Mouse (Mus musculus) layer of hippocampus, postnatal 36 days (tissue): ENCODE results near the gene Cdkl2. TPM values are rescaled to one million over a fixed set of nuclear protein-coding genes. Genes with fewer than 3 reads are reported as not detected.
A peak's percentile ranks its signal among the peaks of the same experiment; 100 is the strongest.

Experiments used
- DNase-seq, 2 experiments: peaks; one replicate each; pipeline ENCODE4 v3.0.0; 2022
- total RNA-seq, 2 experiments: library from RNA; stranded (reverse); gene quantifications; 2 replicates each; pipeline ENCODE4 v1.2.3; 2021

Cdkl2 gene
- 10 to 100 TPM; 39.8 to 42.5 TPM for total RNA-seq

DNA sequence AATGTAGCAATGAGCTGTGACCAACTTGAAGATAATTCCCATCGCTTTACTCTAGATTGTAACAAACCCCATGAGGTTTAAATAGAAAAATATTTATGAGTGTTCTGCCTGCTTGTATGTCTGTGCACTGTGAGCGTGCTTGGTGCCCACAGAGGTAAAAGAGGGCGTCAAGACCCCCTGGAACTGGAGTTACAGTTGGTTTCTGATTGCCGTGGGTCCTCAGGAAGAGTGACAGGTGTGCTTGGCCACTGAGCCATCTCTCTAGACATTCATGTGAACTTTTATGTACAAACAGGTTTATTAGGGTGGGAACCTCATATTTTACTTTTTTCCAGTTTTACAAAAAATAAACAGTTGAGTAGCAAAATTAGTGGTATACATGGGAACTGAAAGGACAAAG is at the start of gene Cdkl2:
Gene Cdkl2 (minus strand): TSS at position 101 of the 400 bp plus-strand sequence.
- DNase-seq: no peak

DNA sequence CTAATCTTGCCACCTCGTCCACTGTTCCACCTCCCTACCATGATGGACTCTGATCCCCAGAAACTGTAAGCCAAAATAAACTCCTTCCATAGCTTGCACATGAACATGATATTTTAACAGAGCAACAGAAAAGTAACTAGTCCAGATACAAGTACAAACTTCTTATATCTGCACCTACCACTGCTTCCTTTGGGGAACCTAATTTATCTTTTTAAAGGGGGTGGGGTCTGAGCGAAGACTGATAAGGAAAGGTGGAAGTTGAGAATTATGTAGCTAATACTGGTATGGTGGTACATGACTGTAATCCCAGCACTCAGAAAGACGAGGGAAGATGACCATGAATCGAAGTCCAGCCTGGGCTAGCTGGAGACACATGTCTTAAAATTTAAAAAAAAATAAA is 43.8 kb upstream of the Cdkl2 start:
- no peak for DNase-seq

GRCm38 (mm10) chr5:92085821-92086550 is 42.3 kb upstream of the Cdkl2 start:
- DNase-seq: no peak

GRCm38 (mm10) chr5:92085246-92085645 is 41.6 kb upstream of the Cdkl2 start:
- DNase-seq: no peak

DNA sequence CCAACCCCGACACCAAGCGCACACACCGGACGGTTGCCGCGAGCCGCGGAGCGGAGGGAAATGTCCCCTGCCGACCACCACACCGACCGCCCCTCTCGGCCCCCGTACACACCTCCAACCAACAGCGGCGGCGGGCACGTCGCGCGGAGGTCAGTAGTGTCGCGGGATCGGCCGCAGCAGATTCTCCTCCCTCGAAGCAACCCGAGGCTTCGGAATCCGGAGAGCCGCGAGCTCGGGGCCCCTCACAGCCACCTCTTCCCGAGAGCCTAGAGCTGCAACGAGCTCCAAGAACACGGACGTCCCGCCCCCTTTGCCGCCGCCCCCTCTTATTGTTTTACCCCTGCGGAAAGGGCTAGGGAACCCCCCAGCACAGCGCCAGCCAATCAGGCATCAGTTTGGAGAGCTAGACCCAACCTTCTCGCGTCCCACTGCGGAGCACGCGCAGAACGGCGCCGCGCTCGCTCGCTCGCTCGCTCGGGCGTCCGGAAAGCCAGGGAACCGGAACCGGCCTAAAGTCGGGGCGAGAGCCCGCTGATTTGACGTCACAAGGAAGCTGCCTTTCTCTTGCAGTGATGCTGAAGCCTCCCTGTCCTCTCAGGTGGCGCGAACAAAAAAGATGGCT is 39.8 kb upstream of the Cdkl2 start, which contains the start of gene G3bp2:
Gene G3bp2 (minus strand): TSS at position 303 of the 622 bp plus-strand sequence.
- peak; percentile 96 for DNase-seq

DNA sequence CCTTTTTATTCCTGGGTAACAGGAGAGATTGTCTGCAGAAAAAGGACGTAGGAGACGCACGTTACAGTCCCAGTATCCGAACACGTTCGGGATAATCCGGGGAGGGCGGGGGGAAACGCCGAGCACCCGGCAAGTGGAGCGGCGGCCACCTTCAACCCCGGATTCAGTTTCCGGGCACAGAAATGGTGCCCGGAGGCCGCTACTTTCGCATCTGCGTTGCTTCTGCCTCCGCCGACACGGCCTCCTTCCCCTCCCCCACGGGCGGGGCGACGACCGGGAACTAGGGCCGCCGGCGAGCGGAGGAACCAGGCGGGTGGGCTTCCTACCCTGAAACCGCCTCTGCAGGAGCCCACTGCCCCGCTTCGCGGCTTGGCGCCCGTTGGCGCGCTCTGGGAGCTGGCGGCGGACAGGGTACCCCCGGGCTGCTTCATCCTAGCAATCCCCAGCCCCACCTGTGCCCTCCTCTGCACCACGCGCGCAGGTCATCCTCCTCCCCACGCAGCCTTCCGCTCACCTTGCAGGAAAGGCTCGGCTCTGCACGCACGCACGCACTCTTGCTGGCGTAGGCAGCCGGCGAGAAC is 39.2 kb upstream of the Cdkl2 start:
- peak; percentile 64 to 73 for DNase-seq

GRCm38 (mm10) chr5:92081326-92081725 is 37.6 kb upstream of the Cdkl2 start:
- DNase-seq: no peak

DNA sequence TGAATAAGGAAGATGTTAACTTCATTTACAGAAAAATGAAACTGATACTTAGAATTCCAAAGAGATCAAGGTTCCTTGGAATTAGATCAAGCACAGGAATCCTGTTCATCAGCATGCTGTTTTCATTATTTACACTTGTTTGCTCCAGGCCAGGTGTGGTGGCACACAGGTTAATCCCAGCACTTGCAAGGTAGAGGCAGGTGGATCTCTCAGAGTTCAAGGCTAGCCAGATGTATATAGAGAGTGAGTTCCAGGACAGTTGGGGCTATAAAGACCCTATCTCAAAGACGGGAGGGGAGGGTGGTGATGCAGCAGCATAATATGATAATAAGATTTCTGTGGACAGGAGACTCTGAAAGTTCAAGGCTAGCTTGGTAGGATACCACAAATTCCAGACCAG is 36.7 kb upstream of the Cdkl2 start:
- no peak for DNase-seq

DNA sequence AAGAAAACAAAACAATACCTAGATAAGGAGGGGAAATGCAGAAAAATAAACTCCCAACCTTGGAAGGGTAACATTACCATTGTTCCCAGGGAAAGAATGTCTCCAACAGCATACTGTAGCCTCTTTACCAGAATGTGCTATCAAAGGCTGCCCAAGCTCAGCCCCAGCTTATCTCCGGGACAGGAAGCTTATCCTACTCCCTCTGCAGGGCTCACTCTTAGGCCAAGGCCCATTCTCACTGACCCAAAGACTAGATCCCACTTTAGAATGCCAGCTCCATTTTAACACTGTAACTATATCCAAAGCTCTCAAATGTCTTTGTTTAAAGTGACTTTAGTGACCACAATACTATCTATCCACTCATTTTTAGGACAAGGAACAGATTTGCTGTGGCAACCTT is 35.6 kb upstream of the Cdkl2 start:
- no peak for DNase-seq

- no peak for DNase-seq
Measured at GRCm38 (mm10) chr5:92078751-92079150, 35.1 kb upstream of the Cdkl2 start.

- no peak for DNase-seq
Measured at GRCm38 (mm10) chr5:92076273-92076672, 32.6 kb upstream of the Cdkl2 start.

- no peak for DNase-seq
Measured at GRCm38 (mm10) chr5:92074061-92074460, 30.4 kb upstream of the Cdkl2 start.

GRCm38 (mm10) chr5:92063192-92063591 is 19.5 kb upstream of the Cdkl2 start:
- no peak for DNase-seq

GRCm38 (mm10) chr5:92052866-92053265 is 9.2 kb upstream of the Cdkl2 start:
- no peak for DNase-seq

DNA sequence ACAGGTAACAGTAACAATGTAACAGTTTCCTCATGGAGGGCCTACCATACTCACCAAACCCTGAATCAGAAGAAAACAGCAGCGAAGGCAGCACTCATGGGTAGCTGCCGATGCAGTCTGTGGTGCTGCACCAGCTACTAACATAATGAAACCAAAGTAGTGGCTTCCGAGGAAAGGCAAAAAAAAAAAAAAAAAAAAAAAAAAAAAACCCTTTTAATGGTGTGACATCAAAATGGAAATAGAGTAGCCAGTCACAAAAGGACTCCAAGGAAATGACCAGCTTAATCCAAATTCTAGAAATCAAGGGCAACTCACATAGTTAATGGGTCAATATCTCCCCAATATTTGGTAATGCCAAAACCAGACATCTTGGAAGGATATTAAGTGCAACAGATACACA is 6.7 kb upstream of the Cdkl2 start:
- DNase-seq: no peak

GRCm38 (mm10) chr5:92042377-92043348 is 1.0 kb downstream of the Cdkl2 start:
- peak; percentile 95 to 96 for DNase-seq

DNA sequence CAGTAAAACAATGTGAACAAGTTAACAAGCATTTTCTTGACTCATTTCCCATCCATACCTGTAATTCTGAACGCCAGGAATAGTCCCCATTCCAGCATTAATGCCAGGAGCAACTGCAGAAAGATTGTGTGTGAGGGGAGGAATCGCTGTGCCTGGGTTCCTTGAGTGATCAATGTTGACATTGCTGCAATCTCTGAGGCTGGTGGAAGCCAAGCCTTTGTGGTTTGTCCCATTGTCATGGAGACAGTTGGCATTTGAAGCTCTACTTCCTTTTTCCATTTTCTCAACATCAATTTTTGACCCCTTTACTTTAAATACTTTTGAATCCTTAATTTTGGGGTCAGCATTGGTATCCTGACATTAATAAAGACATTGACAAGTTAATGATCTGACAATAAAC is 23.7 kb downstream of the Cdkl2 start:
- DNase-seq: no peak

GRCm38 (mm10) chr5:92011756-92012155 is 31.9 kb downstream of the Cdkl2 start:
- no peak for DNase-seq

- DNase-seq: no peak
Measured at GRCm38 (mm10) chr5:92009827-92010226, 33.9 kb downstream of the Cdkl2 start.

GRCm38 (mm10) chr5:92003011-92003410 is 40.7 kb downstream of the Cdkl2 start:
- DNase-seq: no peak

- no peak for DNase-seq
Measured at GRCm38 (mm10) chr5:92000770-92001169, 42.9 kb downstream of the Cdkl2 start.

GRCm38 (mm10) chr5:91994546-91994945 is 49.1 kb downstream of the Cdkl2 start:
- peak; percentile 17 to 20 for DNase-seq

DNA sequence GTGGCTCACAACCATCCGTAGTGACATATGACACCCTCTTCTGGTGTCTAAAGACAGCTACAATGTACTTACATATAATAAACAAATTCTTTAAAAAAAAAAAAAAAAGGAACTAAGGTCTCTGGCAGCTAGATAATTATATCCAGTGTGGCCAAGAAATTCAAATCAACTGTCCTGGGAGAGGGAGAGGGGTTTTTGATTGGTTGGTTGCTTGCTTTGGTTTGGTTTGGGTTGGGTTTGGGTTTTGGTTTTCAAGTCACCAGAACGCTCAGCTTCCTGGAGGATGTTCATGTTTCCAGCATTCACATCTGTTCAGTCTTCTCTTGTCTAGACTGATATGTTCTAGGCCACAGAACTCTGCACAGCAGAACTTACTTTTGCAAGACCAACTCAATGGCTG is 50.6 kb downstream of the Cdkl2 start:
- DNase-seq: no peak
